Mouse (Mus musculus) gastrocnemius, postnatal 4 days (tissue): ENCODE measurements around the gene Tmem259. TPM values are rescaled to one million over a fixed set of nuclear protein-coding genes. Genes with fewer than 3 reads are reported as not detected.

Experiments
- total RNA-seq, 2 experiments: library from RNA; stranded (reverse); gene quantifications; 2 replicates each; pipeline ENCODE4 v1.2.3; 2021

Tmem259 gene
- total RNA-seq, 2 experiments from 2014 or later, result 109 to 119 TPM

Other genes with a start within 250 kb of the Tmem259 start
- gene Polrmt, start 237.7 kb downstream of the Tmem259 start, total RNA-seq, result 10 to 100 TPM; 25.5 to 27.8 TPM
- not detected for gene Fgf22, start 229.3 kb downstream of the Tmem259 start, total RNA-seq
- gene Rnf126, start 217.4 kb downstream of the Tmem259 start, total RNA-seq, result 10 to 100 TPM; 45.0 to 52.5 TPM
- gene Fstl3, start 207.1 kb downstream of the Tmem259 start, total RNA-seq, result 1 to 10 TPM; 1.1 to 2.1 TPM
- not detected for gene Prss57, start 193.4 kb downstream of the Tmem259 start, total RNA-seq
- 10 to 100 TPM; 42.1 to 50.8 TPM for gene Palm, start 190.8 kb downstream of the Tmem259 start, total RNA-seq
- under 1 TPM in 1 of 2 experiments, not detected in 1; 0.42 TPM for gene Misp, start 163.3 kb downstream of the Tmem259 start, total RNA-seq
- 100 to 1,000 TPM; 167 to 170 TPM for gene Ptbp1, start 129.9 kb downstream of the Tmem259 start, total RNA-seq
- under 1 TPM in 1 of 2 experiments, not detected in 1; 0.47 TPM for gene Prtn3, start 109.9 kb downstream of the Tmem259 start, total RNA-seq
- gene Plppr3, start 109.7 kb downstream of the Tmem259 start, total RNA-seq, result 1 to 10 TPM; 1.2 to 1.3 TPM
- gene Elane, start 98.1 kb downstream of the Tmem259 start, total RNA-seq, result under 1 TPM in 1 of 2 experiments, not detected in 1; 0.29 TPM
- 100 to 1,000 TPM in 1 of 2 experiments, 10 to 100 TPM in 1; 85.8 to 154 TPM for gene Cfd, start 93.5 kb downstream of the Tmem259 start, total RNA-seq
- 10 to 100 TPM; 39.4 to 41.1 TPM for gene Med16, start 75.4 kb downstream of the Tmem259 start, total RNA-seq
- gene Gm26602, start 73.5 kb downstream of the Tmem259 start, total RNA-seq, result not detected
- under 1 TPM; 0.41 to 0.56 TPM for gene Kiss1r, start 67.4 kb downstream of the Tmem259 start, total RNA-seq
- 100 to 1,000 TPM in 1 of 2 experiments, 10 to 100 TPM in 1; 97.9 to 102 TPM for gene R3hdm4, start 63.1 kb downstream of the Tmem259 start, total RNA-seq
- gene Arid3a, start 57.3 kb downstream of the Tmem259 start, total RNA-seq, result 1 to 10 TPM; 4.5 to 4.9 TPM
- 10 to 100 TPM; 27.7 to 28.3 TPM for gene Wdr18, start 24.2 kb downstream of the Tmem259 start, total RNA-seq
- under 1 TPM; 0.10 to 0.27 TPM for gene Grin3b, start 13.6 kb downstream of the Tmem259 start, total RNA-seq
- 10 to 100 TPM; 51.0 to 55.0 TPM for gene Cnn2, start 4.3 kb upstream of the Tmem259 start, total RNA-seq
- 1 to 10 TPM; 4.8 to 4.9 TPM for gene Abca7, start 12.2 kb upstream of the Tmem259 start, total RNA-seq
- 1 to 10 TPM; 4.0 to 4.7 TPM for gene Arhgap45, start 32.3 kb upstream of the Tmem259 start, total RNA-seq
- 10 to 100 TPM; 77.3 to 77.7 TPM for gene Polr2e, start 55.5 kb upstream of the Tmem259 start, total RNA-seq
- 100 to 1,000 TPM; 339 to 434 TPM for gene Gpx4, start 62.8 kb upstream of the Tmem259 start, total RNA-seq
- gene Sbno2, start 121.2 kb upstream of the Tmem259 start, total RNA-seq, result 10 to 100 TPM; 13.0 to 13.6 TPM
- gene Stk11, start 131.5 kb upstream of the Tmem259 start, total RNA-seq, result 100 to 1,000 TPM; 116 to 125 TPM
- 100 to 1,000 TPM; 522 to 564 TPM for gene Atp5d, start 154.3 kb upstream of the Tmem259 start, total RNA-seq
- 1 to 10 TPM; 2.2 to 2.7 TPM for gene Cbarp, start 156.5 kb upstream of the Tmem259 start, total RNA-seq
- 10 to 100 TPM; 67.7 to 74.0 TPM for gene Midn, start 163.9 kb upstream of the Tmem259 start, total RNA-seq
- 100 to 1,000 TPM; 107 to 153 TPM for gene Cirbp, start 181.7 kb upstream of the Tmem259 start, total RNA-seq
- gene 1600002K03Rik, start 188.6 kb upstream of the Tmem259 start, total RNA-seq, result 1 to 10 TPM; 3.4 to 3.8 TPM
- 1 to 10 TPM; 3.5 to 3.7 TPM for gene Efna2, start 195.2 kb upstream of the Tmem259 start, total RNA-seq
- gene Mum1, start 242.1 kb upstream of the Tmem259 start, total RNA-seq, result 10 to 100 TPM; 61.3 to 61.5 TPM